Mouse (Mus musculus): ENCODE data around the gene Fastkd5.

Fastkd5 gene

GRCm38 (mm10) chr2:130634006-130634738, 4.3 kb upstream of the Fastkd5 start:
- DNase-seq (ENCODE audit: low spot score in 2 of 2) = no peak

- DNase-seq (ENCODE audit: low spot score in 2 of 2) = no peak
Measured at GRCm38 (mm10) chr2:130632887-130633675, 3.3 kb upstream of the Fastkd5 start.

GRCm38 (mm10) chr2:130632416-130632815, 2.6 kb upstream of the Fastkd5 start:
- DNase-seq (ENCODE audit: low spot score in 2 of 2) = no peak

GRCm38 (mm10) chr2:130629080-130629838, 568 bp downstream of the Fastkd5 start:
- no peak for DNase-seq (ENCODE audit: low spot score in 2 of 2)

- DNase-seq (ENCODE audit: low spot score in 2 of 2) = peak in 1 of 2 experiments; percentile 59
Measured at GRCm38 (mm10) chr2:130628424-130628823, 1.4 kb downstream of the Fastkd5 start.

- DNase-seq (ENCODE audit: low spot score in 2 of 2) = no peak
Measured at GRCm38 (mm10) chr2:130618972-130619371, 10.9 kb downstream of the Fastkd5 start.

- peak in 1 of 2 experiments; percentile 42 for DNase-seq (ENCODE audit: low spot score in 2 of 2)
Measured at GRCm38 (mm10) chr2:130613091-130613490, 16.7 kb downstream of the Fastkd5 start.

- no peak for DNase-seq (ENCODE audit: low spot score in 2 of 2)
Measured at GRCm38 (mm10) chr2:130602195-130602594, 27.6 kb downstream of the Fastkd5 start.

GRCm38 (mm10) chr2:130598399-130598798, 31.4 kb downstream of the Fastkd5 start:
- no peak for DNase-seq (ENCODE audit: low spot score in 2 of 2)

GRCm38 (mm10) chr2:130597601-130598010, 32.2 kb downstream of the Fastkd5 start:
- no peak for DNase-seq (ENCODE audit: low spot score in 2 of 2)

- DNase-seq (ENCODE audit: low spot score in 2 of 2) = no peak
Measured at GRCm38 (mm10) chr2:130595596-130595995, 34.2 kb downstream of the Fastkd5 start.

GRCm38 (mm10) chr2:130591016-130591415, 38.8 kb downstream of the Fastkd5 start:
- DNase-seq (ENCODE audit: low spot score in 2 of 2) = no peak

GRCm38 (mm10) chr2:130589761-130590160, 40.1 kb downstream of the Fastkd5 start:
- no peak for DNase-seq (ENCODE audit: low spot score in 2 of 2)

GRCm38 (mm10) chr2:130589157-130589556, 40.7 kb downstream of the Fastkd5 start:
- no peak for DNase-seq (ENCODE audit: low spot score in 2 of 2)

GRCm38 (mm10) chr2:130588373-130588772, 41.5 kb downstream of the Fastkd5 start:
- DNase-seq (ENCODE audit: low spot score in 2 of 2) = no peak

- DNase-seq (ENCODE audit: low spot score in 2 of 2) = no peak
Measured at GRCm38 (mm10) chr2:130586016-130586415, 43.8 kb downstream of the Fastkd5 start.

GRCm38 (mm10) chr2:130583902-130584560, 45.8 kb downstream of the Fastkd5 start:
- DNase-seq (ENCODE audit: low spot score in 2 of 2) = no peak

GRCm38 (mm10) chr2:130582552-130582951, 47.3 kb downstream of the Fastkd5 start, which contains the start of gene Avp:
Gene Avp (minus strand): TSS chr2:130582554.
- DNase-seq (ENCODE audit: low spot score in 2 of 2) = no peak

GRCm38 (mm10) chr2:130581201-130581600, 48.6 kb downstream of the Fastkd5 start:
- DNase-seq (ENCODE audit: low spot score in 2 of 2) = no peak

GRCm38 (mm10) chr2:130579791-130580190, 50.0 kb downstream of the Fastkd5 start:
- DNase-seq (ENCODE audit: low spot score in 2 of 2) = no peak

- peak; percentile 49 to 75 for DNase-seq (ENCODE audit: low spot score in 2 of 2)
Measured at GRCm38 (mm10) chr2:130578148-130578547, 51.7 kb downstream of the Fastkd5 start.

Measured in spleen, postnatal 10 days (tissue).